Mouse (Mus musculus) liver, adult 2 months (tissue): ENCODE data around the gene Ankib1. TPM values are rescaled to one million over a fixed set of nuclear protein-coding genes. Genes with fewer than 3 reads are reported as not detected.
"Not testable (repeated sequence)": the region's sequence is repeated elsewhere in the genome, so short reads cannot be mapped to it uniquely, and the experiment has no call there.

ENCODE experiments used
- DNase-seq: peaks from one replicate; pipeline ENCODE4 v3.0.0-alpha.2; 2011; ENCODE audit warnings: low read depth, low spot score; ENCODE audit errors: extremely low read depth
- H3K27ac ChIP-seq: fragments of 200-500 bp; replicated peaks from 2 replicates; pipeline ENCODE4 v1.5.1; 2012; ENCODE audit warnings: low read depth, mild to moderate bottlenecking, control low read depth, inconsistent platforms, low read length; ENCODE audit not compliant: insufficient read depth
- H3K27me3 ChIP-seq: fragments of 200-500 bp; 2 replicates; pipeline ENCODE4 v1.6.1; 2012; ENCODE audit warnings: mild to moderate bottlenecking, moderate library complexity, low read length, inconsistent platforms; ENCODE audit not compliant: control insufficient read depth, insufficient read depth
- H3K36me3 ChIP-seq: fragments of 200-500 bp; 2 replicates; pipeline ENCODE4 v1.6.1; 2012; ENCODE audit warnings: low read length, inconsistent platforms; ENCODE audit not compliant: control insufficient read depth, insufficient read depth
- H3K4me1 ChIP-seq: fragments of 200-500 bp; 2 replicates; pipeline ENCODE4 v1.6.1; 2011; ENCODE audit warnings: low read length; ENCODE audit not compliant: control insufficient read depth, insufficient read depth
- H3K4me3 ChIP-seq: fragments of 200-500 bp; 2 replicates; pipeline ENCODE4 v1.5.1; 2011; ENCODE audit warnings: low read depth, mild to moderate bottlenecking, control low read depth, low read length, moderate library complexity; ENCODE audit not compliant: insufficient read depth
- H3K79me2 ChIP-seq: fragments of 200-500 bp; 2 replicates; pipeline ENCODE4 v1.6.1; 2012; ENCODE audit warnings: inconsistent platforms, mild to moderate bottlenecking, low read length, moderate library complexity; ENCODE audit not compliant: control insufficient read depth, insufficient read depth
- H3K9ac ChIP-seq: fragments of 200-500 bp; 2 replicates; pipeline ENCODE4 v1.6.1; 2012; ENCODE audit warnings: low read depth, mild to moderate bottlenecking, control low read depth, inconsistent platforms, low read length
- CTCF ChIP-seq: fragments of 200-500 bp; IDR thresholded peaks from 2 replicates; pipeline ENCODE4 v1.5.1; 2011; ENCODE audit warnings: low read depth, low read length, control low read depth
- POLR2A ChIP-seq: fragments of 200-500 bp; IDR thresholded peaks from 2 replicates; pipeline ENCODE4 v1.6.1; 2011; ENCODE audit warnings: low read length, control low read depth; ENCODE audit not compliant: insufficient read depth; ENCODE audit errors: extremely low read depth
- WGBS: fragments of 180-500 bp; shearing (Covaris S2); methylation state at CpG from one replicate; pipeline ENCODE4 v1.1.7; 2018; 5-methylcytosine and 5-hydroxymethylcytosine counted together
- polyA plus RNA-seq: library from polyadenylated mRNA; depleted of rRNA; stranded (reverse); fragments of >200 nt; gene quantifications from 2 replicates; pipeline ENCODE4 v1.2.3, GENCODE M21; 2012
- total RNA-seq: library from RNA; depleted of rRNA; stranded (reverse); fragments of >200 nt; gene quantifications from 2 replicates; pipeline ENCODE4 v1.2.3, GENCODE M21; 2014

Gene Ankib1
- total and polyA plus RNA-seq, 2 experiments: 4.4 to 15.9 TPM

GRCm38 (mm10) chr5:3801672-3802432 lies 873 bp downstream of the Ankib1 start:
- 5% methylated on average over 18 of the region's 18 CpGs for WGBS
- TF ChIP-seq CTCF (no peak), POLR2A (no peak)
- DNase-seq: no peak
- peak overlapping the region; percentile 98 for H3K4me3 ChIP-seq
- H3K27ac ChIP-seq: peak overlapping the region; percentile 68; the same call in 1 of the 2 replicates
- H3K9ac ChIP-seq: peak overlapping the region; percentile 93
- peaks cover 2% of the 10 kb centered on the region; the same call in 1 of the 2 replicates for H3K79me2 ChIP-seq
- H3K27me3 ChIP-seq: no peaks in the 10 kb centered on the region
- H3K36me3 ChIP-seq: no peaks in the 10 kb centered on the region
- H3K4me1 ChIP-seq: peaks cover 9% of the 10 kb centered on the region

GRCm38 (mm10) chr5:3800881-3801280 lies 1.8 kb downstream of the Ankib1 start:
- 70% methylated on average over 4 of the region's 4 CpGs for WGBS
- Histone ChIP-seq H3K27ac (no peak overlapping the region), H3K9ac (no peak overlapping the region), H3K27me3 (no peaks in the 10 kb centered on the region), H3K4me1 (peaks cover 7% of the 10 kb centered on the region), H3K36me3 (no peaks in the 10 kb centered on the region), H3K4me3 (no peak overlapping the region), H3K79me2 (peaks cover 2% of the 10 kb centered on the region; the same call in 1 of the 2 replicates)
- no peak for DNase-seq
- TF ChIP-seq POLR2A (no peak), CTCF (no peak)

- 88% methylated on average over 1 of the region's 1 CpGs for WGBS
- H3K9ac ChIP-seq: no peak overlapping the region
- DNase-seq: no peak
- no peak overlapping the region for H3K27ac ChIP-seq
- no peaks in the 10 kb centered on the region for H3K36me3 ChIP-seq
- H3K27me3 ChIP-seq: no peaks in the 10 kb centered on the region
- no peak overlapping the region for H3K4me3 ChIP-seq
- H3K4me1 ChIP-seq: peaks cover 7% of the 10 kb centered on the region
- peaks cover 5% of the 10 kb centered on the region; the same call in 1 of the 2 replicates for H3K79me2 ChIP-seq
- TF ChIP-seq POLR2A (no peak), CTCF (no peak)
Measured at GRCm38 (mm10) chr5:3800041-3800440, 2.7 kb downstream of the Ankib1 start.

- H3K27me3 ChIP-seq, H3K27ac ChIP-seq, H3K4me3 ChIP-seq, H3K36me3 ChIP-seq, DNase-seq, H3K79me2 ChIP-seq, H3K4me1 ChIP-seq, H3K9ac ChIP-seq: not testable (repeated sequence)
Measured at GRCm38 (mm10) chr5:3798656-3799055, 4.1 kb downstream of the Ankib1 start.

- not testable (repeated sequence) for H3K36me3 ChIP-seq
- WGBS: 51% methylated on average over 2 of the region's 2 CpGs
Measured at GRCm38 (mm10) chr5:3797101-3797500, 5.6 kb downstream of the Ankib1 start.

GRCm38 (mm10) chr5:3791048-3791447 lies 11.7 kb downstream of the Ankib1 start:
- peaks cover 4% of the 10 kb centered on the region; the same call in 1 of the 2 replicates for H3K4me1 ChIP-seq
- H3K36me3 ChIP-seq: no peaks in the 10 kb centered on the region
- H3K9ac ChIP-seq: no peak overlapping the region
- H3K79me2 ChIP-seq: peaks cover 5% of the 10 kb centered on the region; the same call in 1 of the 2 replicates
- no peak overlapping the region for H3K4me3 ChIP-seq
- TF ChIP-seq CTCF (no peak), POLR2A (no peak)
- DNase-seq: no peak
- no peak overlapping the region for H3K27ac ChIP-seq
- no peaks in the 10 kb centered on the region for H3K27me3 ChIP-seq

More at GRCm38 (mm10) chr5:3797101-3797500, 5.6 kb downstream of the Ankib1 start:
- H3K79me2 ChIP-seq, H3K4me3 ChIP-seq, H3K27me3 ChIP-seq, DNase-seq, H3K27ac ChIP-seq, H3K4me1 ChIP-seq, H3K9ac ChIP-seq: not testable (repeated sequence)
